Mouse (Mus musculus) embryonic fibroblast, embryonic 13.5 days (primary cell): ENCODE data around the gene Kcnq5.

Experiments used
- CTCF ChIP-seq: IDR thresholded peaks from 2 replicates; pipeline ENCODE4 v1.5.1; 2011; ENCODE audit warnings: mild to moderate bottlenecking, control low read depth, low read length, moderate library complexity, borderline replicate concordance; ENCODE audit not compliant: insufficient read depth
- POLR2A ChIP-seq: IDR thresholded peaks from 2 replicates; pipeline ENCODE4 v1.6.1; 2011; ENCODE audit warnings: low read depth, mild to moderate bottlenecking, control low read depth, low read length, moderate library complexity

GRCm38 (mm10) chr1:21974040-21974439, 12.3 kb upstream of the Kcnq5 start:
- TF ChIP-seq CTCF: no peak
- no peak for TF ChIP-seq POLR2A
